Mouse (Mus musculus): ENCODE data around the gene Pik3r5.

Gene Pik3r5

DNA sequence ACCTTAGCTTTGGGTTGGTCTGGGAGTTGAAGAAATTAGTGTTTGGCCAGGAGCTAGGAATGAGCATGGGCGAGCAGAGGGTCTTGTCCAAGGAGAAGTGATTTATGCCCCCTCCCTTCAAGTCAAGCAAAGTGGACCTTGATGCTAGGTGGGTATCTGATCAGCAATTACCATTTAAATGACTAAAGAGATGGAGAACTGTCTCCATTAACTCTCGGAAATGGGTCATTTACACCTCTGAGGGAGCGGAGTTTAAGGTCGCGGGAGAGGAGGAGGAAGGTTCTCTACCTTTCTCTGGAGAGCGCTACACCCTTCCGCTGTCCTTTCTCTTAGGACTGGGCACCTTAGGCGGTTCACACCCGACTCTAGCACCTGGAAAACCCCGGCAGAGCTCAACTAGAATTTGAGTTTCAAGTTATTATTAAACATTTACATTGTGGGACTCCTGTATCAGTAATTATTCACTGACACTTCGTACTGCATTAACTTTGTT lies 31.1 kb upstream of the Pik3r5 start, which contains the start of gene Ntn1:
Gene Ntn1 (minus strand): TSS at position 97 of the 493 bp plus-strand sequence.
- in situ Hi-C loops (cut with MseI, MboI): loop anchor here in 1 of 2 experiments (10.0 kb wide), 1 partner anchor 396 kb away; no protein-coding TSS in a partner anchor

DNA sequence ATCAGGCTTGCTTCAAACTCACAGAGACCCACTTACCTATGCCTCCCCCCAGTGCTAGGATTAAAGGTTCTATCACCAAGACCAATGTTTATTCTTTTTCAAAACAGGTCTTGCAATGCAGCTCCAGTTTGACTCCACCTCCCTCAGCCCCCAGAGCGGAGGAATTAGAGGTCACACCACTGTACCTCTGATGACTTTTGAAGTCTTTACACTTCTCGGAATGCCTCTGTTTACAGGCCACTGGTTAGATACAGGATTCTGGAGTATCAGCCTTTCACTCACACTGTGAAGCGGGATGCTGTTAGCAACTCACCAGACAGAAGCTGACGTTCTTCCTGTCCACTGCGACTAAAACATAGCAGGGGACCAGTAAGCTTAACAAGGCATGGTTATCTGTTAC lies 30.5 kb upstream of the Pik3r5 start:
- in situ Hi-C loops (cut with MseI, MboI): loop anchor here in 1 of 2 experiments (10.0 kb wide), 1 partner anchor 397 kb away; no protein-coding TSS in a partner anchor

DNA sequence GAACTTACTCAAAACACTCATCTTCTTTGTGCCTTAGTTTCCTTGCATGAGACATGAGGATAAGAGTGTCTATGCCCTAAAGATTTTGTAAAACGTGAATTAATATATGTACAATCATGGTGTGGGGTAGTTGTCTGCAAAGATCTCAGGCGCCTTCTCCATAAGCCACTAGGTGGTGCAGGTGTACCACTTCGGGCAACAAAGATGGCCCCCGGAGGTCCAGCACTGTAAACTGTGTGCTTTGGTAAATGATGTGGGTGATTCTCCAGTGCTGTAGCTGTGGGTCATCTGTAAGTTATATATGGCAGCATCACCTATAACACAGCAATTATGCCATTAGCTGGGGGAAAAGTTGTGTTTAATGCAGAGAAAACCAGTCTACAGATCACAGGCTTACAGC lies 27.7 kb upstream of the Pik3r5 start:
- in situ Hi-C loops (cut with MseI, MboI): loop anchor here in 1 of 2 experiments (10.0 kb wide), 1 partner anchor 399 kb away; no protein-coding TSS in a partner anchor

DNA sequence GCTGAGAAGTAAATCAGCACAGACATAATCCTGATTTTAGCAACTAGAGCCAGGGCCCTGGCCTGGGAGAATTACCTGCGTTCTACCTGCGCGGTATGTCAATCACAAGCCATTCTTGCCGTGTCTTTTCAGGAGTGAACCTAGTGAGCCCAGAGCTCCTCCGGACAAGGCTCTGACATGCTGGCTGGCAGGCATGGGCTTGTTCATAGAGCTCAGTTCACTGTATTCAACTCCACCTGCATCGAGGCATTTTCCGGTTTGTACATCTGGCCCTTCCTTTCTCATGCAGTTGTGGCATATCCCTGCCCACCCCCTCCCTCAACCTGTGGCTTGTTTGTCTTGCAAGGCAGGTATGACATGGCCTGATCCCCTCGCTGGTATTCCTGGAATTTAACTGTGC lies 26.3 kb upstream of the Pik3r5 start:
- in situ Hi-C loops (cut with MseI, MboI): loop anchor here in 1 of 2 experiments (10.0 kb wide), 1 partner anchor 401 kb away; no protein-coding TSS in a partner anchor

DNA sequence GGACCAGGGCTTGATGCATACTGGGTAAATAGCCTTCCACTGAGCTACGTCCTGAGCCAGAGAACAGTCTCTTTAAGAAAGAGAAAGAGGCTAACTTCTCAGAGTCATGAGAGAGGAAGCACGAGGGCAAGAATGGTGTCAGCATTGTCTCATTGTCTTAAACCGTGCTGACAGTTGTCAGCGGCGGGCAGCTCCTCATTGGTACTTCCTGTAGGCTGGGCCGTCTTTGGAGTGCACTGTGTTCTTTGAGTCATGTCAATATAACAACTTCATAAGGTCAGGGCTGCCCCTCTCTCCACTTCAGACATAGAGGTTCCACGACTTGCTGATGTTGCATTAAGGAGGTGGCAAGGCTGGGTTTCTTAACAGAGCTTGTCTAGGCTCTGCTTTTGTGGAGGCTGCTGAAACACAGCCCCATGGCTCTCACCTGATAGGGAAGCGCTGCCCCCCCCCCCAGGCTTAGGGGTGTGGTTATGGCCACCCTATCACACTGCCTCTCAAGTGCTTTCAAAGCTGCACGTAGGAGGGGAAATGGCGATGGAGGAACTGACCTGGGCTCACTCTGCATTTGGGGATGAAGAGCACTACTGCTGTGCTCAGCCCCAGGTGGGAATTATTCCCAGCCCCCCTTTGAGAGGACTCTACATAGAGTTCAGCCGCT lies 24.5 kb upstream of the Pik3r5 start:
- in situ Hi-C loops (cut with MseI, MboI): loop anchor here in 1 of 2 experiments (10.0 kb wide), 1 partner anchor 403 kb away; no protein-coding TSS in a partner anchor

DNA sequence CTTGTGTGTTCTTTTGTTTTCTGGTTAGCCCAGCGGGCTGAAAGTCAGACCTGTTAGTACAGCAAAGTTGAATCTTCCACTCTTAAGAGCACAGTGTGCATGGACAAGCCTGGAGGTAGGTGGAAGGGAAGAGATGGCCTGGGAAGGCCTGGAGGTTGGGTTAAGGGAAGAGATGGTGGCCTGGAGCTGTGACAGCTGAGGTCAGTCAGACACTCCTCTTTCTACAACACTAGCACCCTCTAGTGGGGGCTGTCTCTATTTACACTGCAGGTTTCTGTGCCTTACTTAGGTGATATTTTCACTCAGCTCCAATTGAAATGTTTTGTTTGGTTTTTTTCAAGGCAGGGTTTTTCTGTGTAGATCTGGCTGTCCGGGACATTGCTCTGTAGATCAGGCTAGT lies 23.8 kb upstream of the Pik3r5 start:
- in situ Hi-C loops (cut with MseI, MboI): loop anchor here in 1 of 2 experiments (10.0 kb wide), 1 partner anchor 403 kb away; no protein-coding TSS in a partner anchor

DNA sequence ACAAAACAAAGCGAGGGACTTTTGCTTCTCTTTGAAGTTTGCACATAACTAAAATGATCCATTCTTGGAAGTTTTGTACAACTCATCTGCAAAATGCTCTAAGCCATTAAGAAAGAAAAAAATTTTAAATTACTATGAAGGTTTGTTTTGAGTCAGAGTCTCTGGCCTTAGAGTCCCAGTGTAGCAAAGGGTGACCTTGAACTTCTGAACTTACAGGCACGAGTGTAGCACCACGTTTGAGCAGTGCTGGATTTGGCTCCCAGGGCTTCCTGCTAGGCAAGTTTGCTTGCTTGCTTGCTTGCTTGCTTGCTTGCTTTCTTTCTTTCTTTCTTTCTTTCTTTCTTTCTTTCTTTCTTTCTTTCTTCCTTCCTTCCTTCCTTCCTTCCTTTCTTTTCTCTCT lies 14.9 kb upstream of the Pik3r5 start:
- in situ Hi-C loops (cut with MseI, MboI): no loop called here

DNA sequence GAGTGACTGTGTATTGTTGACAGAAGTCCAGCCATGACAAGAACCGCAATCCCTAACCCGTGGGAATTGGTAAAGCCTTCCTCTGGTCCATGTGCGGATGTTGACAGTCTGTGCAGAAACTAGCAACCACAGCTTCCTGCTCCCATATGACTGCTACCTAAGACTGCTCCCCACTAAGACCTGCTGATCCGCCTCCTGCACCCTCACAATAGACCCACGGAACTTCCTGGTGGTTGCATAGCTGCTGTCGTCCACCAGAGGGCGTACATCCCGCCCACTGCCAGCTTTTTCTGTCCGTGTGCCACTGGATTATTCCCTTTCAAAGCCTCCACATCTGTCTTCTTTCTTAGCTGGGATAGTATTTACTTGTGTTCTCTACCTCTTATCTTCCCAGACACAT lies 14.1 kb upstream of the Pik3r5 start:
- in situ Hi-C loops (cut with MseI, MboI): no loop called here

DNA sequence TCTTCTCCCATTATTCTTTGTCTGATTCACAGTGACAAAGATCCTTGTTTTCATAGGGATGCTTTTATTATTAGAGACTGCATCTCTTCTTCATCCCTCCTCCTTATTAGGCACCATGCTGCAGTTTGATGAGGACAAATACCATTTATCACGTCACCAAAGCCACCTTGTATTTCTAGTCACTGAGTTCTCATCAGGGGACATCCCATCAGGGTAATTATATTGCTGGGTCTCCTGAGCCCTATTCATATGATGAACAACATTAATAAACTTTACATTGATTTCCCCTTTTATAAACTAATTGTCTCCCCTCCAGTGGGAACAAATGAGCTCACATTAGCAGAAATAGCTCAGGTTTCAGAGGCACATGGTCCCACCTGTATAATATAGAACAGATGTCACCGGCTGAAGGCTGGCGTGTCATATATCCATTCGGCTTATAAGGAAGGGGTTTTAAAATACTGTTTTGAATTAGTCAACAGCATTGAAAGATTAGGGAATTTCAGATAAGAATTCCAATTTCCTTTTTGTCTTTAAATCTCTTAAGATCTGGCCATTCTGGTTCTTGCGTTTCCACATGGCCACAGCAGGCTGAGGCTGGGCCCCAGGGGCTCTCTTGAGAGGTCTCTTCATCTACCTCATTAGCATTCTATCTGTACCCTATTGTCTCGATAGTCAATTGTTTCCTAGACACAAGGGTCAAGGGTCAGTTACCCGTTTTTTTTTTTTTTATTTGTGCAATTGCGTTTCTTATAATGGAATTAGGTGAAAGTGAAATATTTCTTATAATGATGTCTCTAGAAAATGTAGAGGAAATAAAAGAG lies 6.2 kb upstream of the Pik3r5 start:
- in situ Hi-C loops (cut with MseI, MboI): no loop called here

DNA sequence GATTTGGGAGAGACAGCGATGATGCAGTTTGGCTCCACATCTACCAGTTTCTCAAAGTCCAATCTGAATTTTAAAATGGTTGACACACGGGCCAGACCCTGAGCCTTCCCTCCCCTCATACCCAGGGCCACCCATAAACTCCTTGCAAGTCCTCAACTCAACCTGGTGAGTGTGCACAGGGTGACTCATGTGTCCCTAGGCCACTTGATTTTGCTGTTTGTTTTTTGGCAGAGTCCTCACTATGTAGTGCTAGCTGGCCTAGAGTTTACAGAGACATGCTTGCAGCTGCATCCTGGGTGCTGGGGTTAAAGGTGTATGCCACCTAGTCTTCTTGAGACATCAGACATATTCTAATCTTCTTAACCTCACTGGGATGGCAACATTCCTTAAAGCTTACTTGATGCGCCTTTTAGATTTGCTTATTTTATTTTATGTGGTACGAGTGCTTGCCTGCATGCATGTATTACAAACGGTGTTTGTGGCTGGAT lies 4.8 kb upstream of the Pik3r5 start:
- in situ Hi-C loops (cut with MseI, MboI): no loop called here

DNA sequence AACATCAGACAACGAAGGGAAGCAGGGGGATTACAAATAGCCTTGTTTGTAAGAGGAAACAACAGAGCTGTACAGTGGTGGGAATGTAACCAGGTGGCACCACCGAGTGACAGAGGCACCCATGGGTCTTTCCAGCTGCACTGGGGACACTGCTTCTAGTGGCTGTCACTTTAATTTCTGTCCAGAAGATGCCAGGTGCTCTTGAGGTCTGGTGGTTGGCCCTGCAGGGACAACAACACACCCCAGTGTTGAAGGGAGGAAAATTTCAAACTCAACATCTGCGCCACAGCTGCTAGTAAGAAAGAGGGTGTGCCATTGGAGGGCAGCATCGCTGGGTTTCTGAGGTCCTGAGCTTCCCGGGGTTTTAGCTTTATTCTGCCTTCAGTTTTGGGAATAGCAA lies 1.3 kb upstream of the Pik3r5 start:
- in situ Hi-C loops (cut with MseI, MboI): no loop called here

DNA sequence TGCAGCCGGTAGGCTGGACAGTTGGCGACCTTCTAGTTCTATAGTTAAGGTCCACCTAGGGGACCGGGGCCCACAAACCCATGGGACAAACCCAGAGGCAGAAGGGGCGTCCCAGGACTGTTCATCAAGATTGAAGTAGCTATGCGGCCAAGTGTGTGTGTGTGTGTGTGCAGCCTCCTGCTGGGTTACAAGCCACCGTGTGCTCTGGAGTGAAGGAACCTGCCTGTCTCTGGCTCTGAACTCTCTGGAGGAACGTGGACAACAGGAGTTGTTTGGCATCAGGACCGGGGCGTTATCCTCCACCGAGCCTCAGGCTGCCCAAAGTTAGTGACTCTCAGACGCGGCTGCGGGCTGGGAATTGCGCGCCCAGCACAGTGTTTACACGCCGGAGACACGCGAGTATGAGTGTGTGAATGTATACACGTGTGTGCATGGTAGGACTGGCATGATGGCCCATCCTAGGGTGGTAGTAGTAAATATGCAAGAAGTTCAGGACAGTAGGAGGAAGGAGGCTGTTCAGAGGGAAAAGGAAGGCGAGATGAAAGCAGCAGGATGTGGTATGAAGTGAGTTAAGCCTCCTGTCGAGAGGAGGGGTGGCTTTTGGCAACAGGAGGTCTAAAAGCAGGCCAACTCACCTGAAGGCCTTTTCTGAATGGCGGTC lies 570 bp downstream of the Pik3r5 start:
- in situ Hi-C loops (cut with MseI, MboI): no loop called here

DNA sequence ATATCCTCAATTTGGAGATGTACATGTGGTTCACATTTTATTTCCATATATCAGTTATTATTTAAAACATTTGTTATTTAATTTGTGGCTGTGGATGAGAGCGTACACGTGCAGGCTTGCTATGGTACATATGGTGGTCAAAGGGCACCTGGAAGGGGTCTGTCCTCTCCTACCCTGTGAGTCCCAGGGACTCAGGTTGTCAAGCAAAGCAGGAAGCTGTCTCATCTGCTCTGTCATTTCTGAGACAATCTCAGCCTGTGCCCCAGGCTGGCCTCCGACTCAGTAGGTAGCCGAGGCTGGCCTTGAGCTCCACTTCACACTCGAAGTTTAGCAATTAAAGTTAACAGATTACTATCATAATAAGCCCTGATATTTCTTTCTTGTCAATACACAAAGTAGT lies 1.6 kb downstream of the Pik3r5 start:
- in situ Hi-C loops (cut with MseI, MboI): no loop called here

DNA sequence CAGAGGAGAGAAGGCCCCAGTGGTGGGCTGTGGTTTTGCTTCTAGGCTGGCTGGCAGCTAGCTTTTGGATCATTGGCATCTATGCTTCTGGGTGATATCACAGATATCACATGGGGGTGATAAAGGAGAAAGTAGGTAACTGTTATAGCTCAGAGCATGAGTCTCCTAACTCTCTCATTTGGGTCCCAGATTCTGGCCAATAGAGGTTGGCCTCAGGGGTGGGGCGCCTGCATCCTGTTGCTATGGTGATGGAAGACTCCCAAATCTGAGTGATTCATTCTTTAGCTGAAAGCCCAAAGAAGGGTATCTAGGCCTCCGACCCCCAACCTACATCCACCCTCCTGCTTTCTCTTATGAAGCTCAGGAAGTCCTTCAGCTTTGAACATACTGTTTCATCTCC lies 2.8 kb downstream of the Pik3r5 start:
- in situ Hi-C loops (cut with MseI, MboI): no loop called here

DNA sequence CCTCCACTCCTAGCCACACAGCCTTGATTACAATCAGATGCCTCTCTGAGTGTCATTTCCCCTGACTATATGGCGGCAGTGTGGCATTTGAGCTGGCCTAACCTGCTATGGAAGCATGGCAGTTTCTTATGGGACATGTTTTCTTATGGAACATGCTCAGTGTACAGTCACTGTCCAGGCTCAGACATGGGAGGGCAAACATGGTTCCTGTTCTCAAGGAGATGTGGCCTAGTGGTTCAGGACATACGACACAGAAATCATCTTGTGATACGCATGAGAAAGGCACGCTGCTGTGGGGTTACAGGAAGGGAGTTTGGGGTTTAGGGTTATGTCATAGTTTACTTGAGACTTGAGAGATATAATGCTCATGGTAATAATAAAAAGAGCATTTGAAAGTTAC lies 3.7 kb downstream of the Pik3r5 start:
- in situ Hi-C loops (cut with MseI, MboI): no loop called here

DNA sequence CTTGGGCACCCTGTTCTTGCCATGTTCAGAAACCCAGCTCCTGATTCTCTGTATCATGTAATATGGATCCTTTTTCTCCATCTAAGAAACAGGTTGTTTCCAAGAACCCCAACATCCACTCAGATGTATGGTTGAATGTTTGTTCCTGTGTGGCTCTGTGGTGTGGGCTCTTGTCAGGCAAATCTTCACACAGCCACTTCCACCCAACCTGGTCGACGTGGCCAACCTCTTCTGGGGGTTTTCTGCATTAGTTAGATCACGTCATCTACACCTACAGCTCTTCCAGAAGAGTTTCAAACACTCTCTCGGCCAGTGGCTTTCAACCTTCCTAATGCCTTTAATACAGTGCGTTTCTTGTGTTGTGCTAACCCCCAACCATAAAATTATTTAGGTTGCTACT lies 4.5 kb downstream of the Pik3r5 start:
- in situ Hi-C loops (cut with MseI, MboI): no loop called here

DNA sequence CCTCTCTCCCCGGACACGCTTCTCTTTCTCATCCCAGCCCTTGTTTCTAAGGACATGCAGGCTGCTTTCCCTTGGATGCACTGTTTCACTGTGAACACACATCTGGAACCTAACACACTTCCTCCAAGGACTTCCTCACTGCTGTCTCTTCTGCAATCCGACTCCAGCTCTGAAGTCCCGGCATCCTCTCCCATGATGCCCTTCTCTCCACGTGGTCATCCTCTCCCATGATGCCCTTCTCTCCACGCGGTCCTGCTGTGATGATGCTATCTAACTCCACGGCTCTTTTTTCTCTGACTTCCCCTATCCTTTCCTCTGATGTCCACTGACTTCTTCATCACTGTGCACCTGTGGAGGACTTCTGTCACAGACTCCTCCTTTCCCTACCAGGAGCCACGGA lies 8.2 kb downstream of the Pik3r5 start:
- in situ Hi-C loops (cut with MseI, MboI): no loop called here

DNA sequence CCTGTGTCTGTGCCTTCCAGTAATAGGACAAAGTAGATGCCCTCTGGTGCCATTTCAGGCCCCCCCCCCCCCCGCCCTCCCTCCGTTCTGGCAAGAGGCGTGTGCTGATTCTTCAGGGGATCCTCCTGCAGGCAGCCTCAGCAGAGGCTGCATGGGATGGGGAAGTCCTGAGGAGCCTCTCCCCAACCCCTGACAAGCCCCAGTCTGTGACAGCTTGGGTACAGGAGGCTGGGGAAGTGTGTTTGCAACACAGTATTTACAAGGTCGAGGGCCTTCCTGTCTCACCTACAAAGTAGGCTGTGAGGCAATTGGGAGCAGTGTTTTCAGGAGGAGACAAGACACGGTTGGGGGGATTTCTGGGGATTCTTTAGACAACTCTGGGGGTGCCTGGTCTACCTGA lies 9.0 kb downstream of the Pik3r5 start:
- in situ Hi-C loops (cut with MseI, MboI): no loop called here

DNA sequence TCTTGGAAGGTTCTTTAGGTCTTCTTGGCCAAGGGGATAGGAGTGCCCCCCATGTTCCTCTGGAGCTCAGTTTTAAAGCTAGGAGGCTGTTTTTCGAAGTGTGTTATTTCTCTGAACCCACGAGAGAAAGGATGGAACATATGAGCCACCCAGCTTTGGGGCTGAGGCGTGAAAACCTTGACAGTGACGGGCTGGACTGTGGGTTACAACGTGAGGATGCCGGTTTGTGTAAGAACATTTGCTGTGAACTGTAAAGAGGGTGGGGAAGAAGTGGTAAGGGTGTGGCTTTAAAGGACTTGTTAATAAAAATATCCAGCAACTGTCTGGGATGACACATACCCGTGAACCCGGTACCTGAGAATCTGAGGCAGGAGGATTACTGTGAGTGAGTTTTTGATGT lies 10.4 kb downstream of the Pik3r5 start:
- in situ Hi-C loops (cut with MseI, MboI): no loop called here

DNA sequence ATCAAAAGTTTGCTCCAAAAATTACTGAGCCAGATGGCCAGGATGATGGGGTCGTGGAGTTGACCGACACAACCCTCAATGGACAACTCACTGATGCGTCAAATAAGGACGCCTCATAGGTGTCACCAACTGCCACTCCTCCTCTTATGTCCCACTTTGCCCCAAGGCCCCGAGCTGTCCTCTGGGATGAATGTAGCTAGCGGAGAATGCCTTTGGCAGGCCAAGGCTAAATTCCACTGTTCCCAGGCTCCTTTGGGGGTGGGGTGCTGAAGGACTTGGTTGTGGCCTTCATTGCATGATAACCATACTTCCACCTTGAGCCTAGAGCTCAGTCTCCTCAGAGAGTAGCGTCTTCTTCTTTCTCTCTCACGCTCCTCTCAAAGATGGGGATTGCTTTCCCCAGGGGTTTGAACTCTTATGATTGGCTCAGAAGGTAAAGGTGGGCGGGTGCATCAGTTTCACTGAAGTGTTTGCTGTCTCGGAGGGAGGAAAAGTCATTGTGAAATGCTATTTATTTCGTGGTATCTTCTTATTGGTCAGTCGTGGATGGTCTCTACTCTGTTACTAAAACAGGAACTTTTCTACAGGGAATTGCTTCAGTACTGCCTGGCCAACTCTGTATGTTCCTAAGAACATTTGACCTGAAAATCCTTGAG lies 11.2 kb downstream of the Pik3r5 start:
- in situ Hi-C loops (cut with MseI, MboI): no loop called here

DNA sequence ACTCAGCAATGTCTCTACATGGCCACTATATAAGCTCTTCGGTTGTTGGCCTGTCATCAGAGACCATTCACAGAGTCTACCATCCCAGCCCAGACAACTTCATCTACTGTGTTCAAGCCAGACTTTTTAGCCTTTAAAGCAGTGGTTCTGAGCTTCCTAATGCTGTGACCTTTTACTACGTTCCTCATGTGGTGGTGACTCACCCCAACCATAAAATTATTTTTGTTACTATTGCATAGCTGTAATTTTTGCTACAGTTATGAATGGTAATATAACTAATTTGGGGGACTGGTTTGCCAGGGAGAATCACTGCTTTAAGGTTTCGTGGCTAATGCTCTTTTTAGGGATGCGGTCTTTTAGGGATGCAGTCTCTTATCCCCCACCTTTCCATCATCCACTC lies 14.0 kb downstream of the Pik3r5 start:
- in situ Hi-C loops (cut with MseI, MboI): no loop called here
